Mouse (Mus musculus): ENCODE measurements around the gene Terf2ip. TPM values are rescaled to one million over a fixed set of nuclear protein-coding genes. Genes with fewer than 3 reads are reported as not detected.

Gene Terf2ip
- polyA plus RNA-seq, 1 experiment from 2014 or later = 22.1 TPM

DNA sequence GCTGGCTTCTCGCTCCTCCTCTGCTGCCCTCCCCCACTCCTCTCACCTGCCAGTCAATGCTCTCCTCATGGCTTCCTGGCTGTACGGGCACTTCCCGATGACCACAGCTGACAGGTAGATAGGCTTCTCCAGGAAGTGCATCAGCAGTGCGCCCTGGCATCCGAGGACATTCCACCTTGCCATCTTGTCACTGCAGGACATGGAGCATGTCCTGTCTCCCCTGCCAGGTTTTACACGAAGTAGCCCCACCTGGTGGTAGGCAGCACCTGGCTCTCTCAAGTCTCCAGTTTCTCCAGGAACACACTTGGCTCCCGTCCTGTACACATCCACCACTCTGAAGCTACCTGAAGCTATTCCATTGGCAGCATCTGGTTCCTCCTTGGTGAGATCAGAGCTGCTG is 29.1 kb upstream of the Terf2ip start:
- 76% methylated on average over 7 of the region's 7 CpGs for WGBS
- DNase-seq (ENCODE audit: low spot score) = no peak
- H3K36me3 ChIP-seq = peaks cover 75% of the 10 kb centered on the region
- no peak overlapping the region for H3K4me3 ChIP-seq
- no peaks in the 10 kb centered on the region for H3K27me3 ChIP-seq (ENCODE audit: insufficient read depth, poor library complexity, severe bottlenecking)
- no peak overlapping the region for H3K27ac ChIP-seq
- no peaks in the 10 kb centered on the region for H3K9me3 ChIP-seq
- H3K4me1 ChIP-seq = peaks cover 8% of the 10 kb centered on the region; the same call in 1 of the 2 replicates

DNA sequence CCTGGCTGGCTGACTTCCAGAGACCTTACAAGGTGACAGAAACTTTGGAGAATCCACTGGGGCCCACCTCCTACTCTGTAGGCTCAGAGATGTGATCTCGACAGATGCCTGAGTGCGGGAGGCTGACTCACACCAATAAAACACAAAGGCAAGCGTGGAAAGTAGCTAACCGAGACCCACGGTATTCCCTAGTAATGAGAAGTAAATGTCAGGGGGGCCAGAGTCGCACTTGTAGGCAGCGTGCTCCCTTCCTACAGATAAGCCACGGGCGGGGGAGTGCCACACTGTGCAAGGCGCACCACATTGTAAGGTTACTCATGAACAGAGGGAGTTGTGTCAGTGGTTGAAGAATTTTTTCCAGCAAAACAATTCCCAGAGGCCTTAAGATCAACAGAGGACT is 26.7 kb upstream of the Terf2ip start:
- 51% methylated on average over 10 of the region's 10 CpGs for WGBS
- Histone ChIP-seq H3K9me3 (no peaks in the 10 kb centered on the region), H3K4me3 (no peak overlapping the region), H3K36me3 (peaks cover 78% of the 10 kb centered on the region), H3K27me3 (ENCODE audit: insufficient read depth, poor library complexity, severe bottlenecking) (no peaks in the 10 kb centered on the region), H3K4me1 (peaks cover 8% of the 10 kb centered on the region; the same call in 1 of the 2 replicates), H3K27ac (no peak overlapping the region)
- DNase-seq (ENCODE audit: low spot score) = no peak

DNA sequence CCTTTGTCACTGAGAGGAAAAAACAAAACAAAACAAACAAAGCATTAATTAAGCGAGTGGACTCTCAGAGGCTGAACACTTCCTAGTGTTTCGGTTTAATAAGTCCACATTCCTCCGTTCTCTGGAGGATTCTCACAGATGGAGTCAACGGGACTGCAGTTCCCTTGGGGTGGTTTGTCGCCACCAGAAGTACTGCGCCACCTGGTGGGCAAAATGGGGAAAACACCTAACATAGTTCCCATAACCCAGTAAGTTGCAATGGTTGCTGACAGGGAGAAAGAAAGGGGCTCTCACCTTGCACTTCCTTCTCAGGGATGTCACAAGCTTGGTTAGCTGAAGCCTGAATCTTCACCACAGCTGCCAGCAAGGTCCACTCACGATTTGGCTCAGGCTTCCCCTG is 21.3 kb upstream of the Terf2ip start:
- Histone ChIP-seq H3K27ac (no peak overlapping the region), H3K9me3 (no peaks in the 10 kb centered on the region), H3K36me3 (peaks cover 62% of the 10 kb centered on the region), H3K27me3 (ENCODE audit: insufficient read depth, poor library complexity, severe bottlenecking) (no peaks in the 10 kb centered on the region), H3K4me3 (no peak overlapping the region), H3K4me1 (0 out of 2 replicates have a peak, but pooled peaks cover 10% of the 10 kb centered on the region)
- peak; percentile 83 for DNase-seq (ENCODE audit: low spot score)
- WGBS = 27% methylated on average over 7 of the region's 7 CpGs

DNA sequence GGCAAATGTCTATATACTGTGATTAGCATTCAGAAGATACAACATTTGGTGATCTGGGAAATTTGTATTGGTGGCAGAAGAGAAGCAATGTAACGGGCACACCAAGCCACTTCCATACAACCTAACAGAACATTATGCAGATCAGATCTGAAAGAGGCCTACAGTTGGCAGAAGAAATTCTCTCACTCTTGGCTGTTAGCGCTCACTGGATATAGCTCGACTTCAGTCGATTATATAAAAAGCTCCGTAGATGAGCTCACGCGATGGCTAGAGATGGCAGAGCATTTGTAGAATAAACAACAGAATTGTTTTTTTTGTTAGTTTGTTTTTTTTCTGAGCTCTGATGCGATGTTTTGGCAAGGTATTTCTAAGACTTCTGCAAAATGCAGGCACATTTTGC is 19.9 kb upstream of the Terf2ip start:
- Histone ChIP-seq H3K4me1 (0 out of 2 replicates have a peak, but pooled peaks cover 10% of the 10 kb centered on the region), H3K4me3 (peak overlapping the region; percentile 89), H3K9me3 (no peaks in the 10 kb centered on the region), H3K36me3 (peaks cover 63% of the 10 kb centered on the region), H3K27ac (peak overlapping the region; percentile 90; the same call in 1 of the 2 replicates), H3K27me3 (ENCODE audit: insufficient read depth, poor library complexity, severe bottlenecking) (no peaks in the 10 kb centered on the region)
- DNase-seq (ENCODE audit: low spot score) = no peak
- 63% methylated on average over 8 of the region's 8 CpGs for WGBS

DNA sequence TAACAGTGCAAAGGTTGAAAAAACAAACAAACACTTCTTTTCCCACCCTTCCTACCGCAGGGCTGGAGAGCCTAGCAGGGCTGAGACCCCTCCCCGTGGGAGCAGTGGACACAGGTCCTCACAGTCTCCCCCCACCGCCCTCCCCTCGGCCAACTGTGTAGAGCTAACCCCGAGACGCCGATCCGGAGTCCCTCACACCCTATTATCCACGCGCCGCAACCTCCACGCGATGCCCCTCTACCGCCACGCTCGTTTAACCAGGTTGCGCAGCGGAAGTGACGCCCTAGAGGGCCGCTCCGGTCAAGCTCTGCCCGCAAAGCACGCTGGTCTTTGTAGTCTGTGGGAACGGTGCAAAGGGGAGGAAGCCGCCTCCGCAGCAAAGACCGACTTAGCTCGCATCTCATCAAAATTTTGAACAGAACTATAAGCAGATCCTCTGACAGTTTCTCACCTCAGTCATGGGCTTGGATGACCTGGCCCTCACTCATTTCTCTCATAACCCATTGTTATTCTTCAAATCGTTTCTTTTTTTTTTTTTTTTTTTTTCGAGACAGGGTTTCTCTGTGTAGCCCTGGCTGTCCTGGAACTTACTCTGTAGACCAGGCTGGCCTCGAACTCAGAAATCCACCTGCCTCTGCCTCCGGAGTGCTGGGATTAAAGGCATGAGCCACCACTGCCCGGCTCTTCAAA is 19.0 kb upstream of the Terf2ip start, which contains the start of gene Adat1:
TSS of gene Adat1 (minus strand) at position 290 of the 690 bp plus-strand sequence.
- peak within 1 kb of the TSS; percentile 90 for H3K27ac ChIP-seq
- H3K27me3 ChIP-seq (ENCODE audit: insufficient read depth, poor library complexity, severe bottlenecking) = no peaks in the 10 kb centered on the region
- peaks cover 65% of the 10 kb centered on the region for H3K36me3 ChIP-seq
- WGBS = 5% methylated on average over 33 of the region's 33 CpGs
- H3K9me3 ChIP-seq = no peaks in the 10 kb centered on the region
- DNase-seq (ENCODE audit: low spot score) = peak; percentile 96
- H3K4me1 ChIP-seq = 0 out of 2 replicates have a peak, but pooled peaks cover 10% of the 10 kb centered on the region
- H3K4me3 ChIP-seq = peak within 1 kb of the TSS; percentile 89

DNA sequence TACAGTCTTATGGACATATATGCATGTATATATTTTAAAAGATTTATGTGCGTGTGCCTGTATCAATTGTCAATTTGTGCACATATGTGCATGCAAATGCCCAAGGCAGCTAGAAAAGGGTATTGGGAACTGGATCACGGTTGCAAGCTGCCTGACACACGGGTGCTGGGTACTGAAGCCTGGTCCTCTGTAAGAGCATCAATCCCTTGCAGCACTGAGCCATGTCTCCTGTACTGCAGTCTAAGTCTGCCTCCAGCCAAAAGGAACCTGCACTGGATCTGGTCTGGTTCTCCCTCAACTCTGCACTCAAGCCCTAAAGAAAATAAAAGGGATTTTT is 18.5 kb upstream of the Terf2ip start:
- WGBS = 76% methylated on average over 3 of the region's 3 CpGs
- H3K9me3 ChIP-seq = no peaks in the 10 kb centered on the region
- H3K36me3 ChIP-seq = peaks cover 65% of the 10 kb centered on the region
- DNase-seq (ENCODE audit: low spot score) = no peak
- H3K4me3 ChIP-seq = no peak overlapping the region
- 0 out of 2 replicates have a peak, but pooled peaks cover 10% of the 10 kb centered on the region for H3K4me1 ChIP-seq
- no peak overlapping the region for H3K27ac ChIP-seq
- no peaks in the 10 kb centered on the region for H3K27me3 ChIP-seq (ENCODE audit: insufficient read depth, poor library complexity, severe bottlenecking)

DNA sequence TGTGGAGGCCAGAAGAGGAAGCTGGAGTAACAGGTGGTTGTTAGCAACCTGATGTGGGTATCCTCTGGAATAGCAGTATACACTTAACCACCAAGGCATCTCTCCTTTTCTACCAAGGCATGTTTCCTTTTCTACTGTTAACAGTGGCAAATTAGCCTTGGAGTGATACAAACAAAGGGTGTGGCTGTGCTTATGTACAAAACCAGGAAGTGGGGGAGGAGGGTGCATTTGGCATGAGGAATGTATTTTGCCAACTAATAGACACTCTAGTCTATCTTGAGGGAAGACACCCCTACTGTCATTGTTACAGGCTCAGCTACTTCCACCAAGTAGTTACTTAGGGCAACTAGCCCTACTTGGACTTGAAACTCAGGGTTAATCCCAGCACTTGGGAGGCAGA is 6.4 kb upstream of the Terf2ip start:
- Histone ChIP-seq H3K4me1 (0 out of 2 replicates have a peak, but pooled peaks cover 2% of the 10 kb centered on the region), H3K27ac (no peak overlapping the region), H3K4me3 (no peak overlapping the region), H3K9me3 (no peaks in the 10 kb centered on the region), H3K36me3 (peaks cover 74% of the 10 kb centered on the region), H3K27me3 (ENCODE audit: insufficient read depth, poor library complexity, severe bottlenecking) (no peaks in the 10 kb centered on the region)
- DNase-seq (ENCODE audit: low spot score) = no peak

DNA sequence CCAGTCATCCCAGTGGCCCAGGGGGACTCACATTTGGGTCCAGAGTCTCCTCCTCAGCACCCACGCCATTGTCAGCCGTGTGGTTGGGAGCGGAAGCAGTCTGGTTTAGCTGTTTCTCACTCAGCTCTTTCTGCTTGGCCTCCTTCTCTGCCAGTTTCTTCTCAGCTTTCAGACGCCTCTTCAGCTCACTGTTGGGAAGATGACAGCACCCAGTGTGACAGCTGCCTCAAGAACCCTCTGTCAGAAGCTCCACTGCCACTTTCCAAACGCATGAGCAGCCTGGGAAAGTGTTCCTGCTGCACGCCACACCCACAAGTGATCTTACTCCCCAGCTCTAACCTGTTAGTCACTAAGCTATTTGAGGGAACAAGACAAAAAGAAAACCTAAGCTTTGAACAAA is 5.6 kb upstream of the Terf2ip start:
- Histone ChIP-seq H3K4me3 (no peak overlapping the region), H3K27me3 (ENCODE audit: insufficient read depth, poor library complexity, severe bottlenecking) (no peaks in the 10 kb centered on the region), H3K36me3 (peaks cover 66% of the 10 kb centered on the region), H3K9me3 (no peaks in the 10 kb centered on the region), H3K4me1 (peaks cover 6% of the 10 kb centered on the region), H3K27ac (no peak overlapping the region)
- 85% methylated on average over 6 of the region's 6 CpGs for WGBS
- no peak for DNase-seq (ENCODE audit: low spot score)

DNA sequence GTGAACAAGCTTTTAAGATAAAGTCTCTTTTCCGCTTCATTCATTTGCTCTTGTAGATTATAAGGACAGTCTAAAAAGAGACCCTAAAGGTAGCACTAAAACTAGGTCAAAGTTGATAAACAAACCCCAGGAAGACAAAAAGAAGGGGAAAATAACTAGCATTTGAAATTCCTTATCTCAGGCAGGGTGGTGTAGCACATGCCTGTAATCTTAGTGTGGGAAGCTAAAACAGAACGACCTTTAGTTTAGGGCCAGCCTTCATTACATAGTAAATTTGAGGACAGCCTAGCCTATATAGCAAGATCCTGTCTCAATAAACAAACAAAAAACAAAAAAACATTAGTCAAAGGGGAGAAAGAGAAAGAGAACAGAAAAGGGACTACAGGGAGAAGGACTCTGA is 3.5 kb upstream of the Terf2ip start:
- Histone ChIP-seq H3K4me1 (peaks cover 12% of the 10 kb centered on the region), H3K36me3 (peaks cover 45% of the 10 kb centered on the region), H3K4me3 (no peak overlapping the region), H3K27me3 (ENCODE audit: insufficient read depth, poor library complexity, severe bottlenecking) (no peaks in the 10 kb centered on the region), H3K9me3 (no peaks in the 10 kb centered on the region), H3K27ac (no peak overlapping the region)
- DNase-seq (ENCODE audit: low spot score) = no peak
- 91% methylated on average over 2 of the region's 2 CpGs for WGBS

DNA sequence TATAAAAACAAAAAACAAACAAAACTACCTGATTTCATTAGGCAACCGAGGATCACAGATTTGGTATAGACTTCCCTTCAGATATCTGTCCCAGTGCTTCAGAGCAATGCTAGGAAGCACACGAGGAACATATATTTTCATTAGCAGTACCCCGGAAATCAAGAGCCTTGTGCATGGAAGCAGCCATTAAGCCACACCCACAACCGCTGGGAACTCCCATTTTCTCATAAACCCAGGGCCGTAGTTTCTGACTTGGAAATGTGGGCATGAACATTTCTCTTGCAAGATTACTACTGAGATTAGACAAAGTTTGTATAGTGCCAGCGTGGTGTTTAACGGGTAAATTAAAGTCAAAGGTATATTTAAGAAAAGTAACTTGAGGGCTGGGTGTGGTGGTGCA is 1.6 kb upstream of the Terf2ip start:
- H3K27me3 ChIP-seq (ENCODE audit: insufficient read depth, poor library complexity, severe bottlenecking) = no peaks in the 10 kb centered on the region
- DNase-seq (ENCODE audit: low spot score) = no peak
- no peak overlapping the region for H3K27ac ChIP-seq
- no peaks in the 10 kb centered on the region for H3K9me3 ChIP-seq
- WGBS = 90% methylated on average over 7 of the region's 7 CpGs
- H3K4me1 ChIP-seq = peaks cover 19% of the 10 kb centered on the region
- H3K36me3 ChIP-seq = peaks cover 27% of the 10 kb centered on the region
- no peak overlapping the region for H3K4me3 ChIP-seq

DNA sequence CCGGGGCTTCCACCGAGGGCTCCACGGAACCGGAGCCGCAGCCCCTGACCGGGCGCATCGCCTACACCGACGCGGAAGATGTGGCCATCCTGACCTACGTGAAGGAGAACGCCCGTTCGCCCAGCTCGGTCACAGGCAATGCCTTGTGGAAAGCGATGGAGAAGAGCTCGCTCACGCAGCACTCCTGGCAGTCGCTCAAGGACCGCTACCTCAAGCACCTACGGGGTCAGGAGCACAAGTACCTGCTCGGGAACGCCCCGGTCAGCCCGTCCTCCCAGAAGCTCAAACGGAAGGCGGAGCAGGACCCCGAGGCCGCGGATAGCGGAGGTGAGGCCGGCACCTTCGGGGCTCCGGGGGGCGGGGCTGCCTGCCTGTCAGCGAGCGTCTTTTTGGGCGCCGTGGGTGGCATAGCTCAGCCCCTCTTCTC is 631 bp downstream of the Terf2ip start:
- WGBS = under 1% methylated on average over 40 of the region's 40 CpGs
- H3K9me3 ChIP-seq = no peaks in the 10 kb centered on the region
- H3K4me1 ChIP-seq = peaks cover 19% of the 10 kb centered on the region
- H3K27me3 ChIP-seq (ENCODE audit: insufficient read depth, poor library complexity, severe bottlenecking) = no peaks in the 10 kb centered on the region
- DNase-seq (ENCODE audit: low spot score) = peak; percentile 80
- H3K4me3 ChIP-seq = peak overlapping the region; percentile 75
- H3K36me3 ChIP-seq = peaks cover 18% of the 10 kb centered on the region
- peak overlapping the region; percentile 87 for H3K27ac ChIP-seq

DNA sequence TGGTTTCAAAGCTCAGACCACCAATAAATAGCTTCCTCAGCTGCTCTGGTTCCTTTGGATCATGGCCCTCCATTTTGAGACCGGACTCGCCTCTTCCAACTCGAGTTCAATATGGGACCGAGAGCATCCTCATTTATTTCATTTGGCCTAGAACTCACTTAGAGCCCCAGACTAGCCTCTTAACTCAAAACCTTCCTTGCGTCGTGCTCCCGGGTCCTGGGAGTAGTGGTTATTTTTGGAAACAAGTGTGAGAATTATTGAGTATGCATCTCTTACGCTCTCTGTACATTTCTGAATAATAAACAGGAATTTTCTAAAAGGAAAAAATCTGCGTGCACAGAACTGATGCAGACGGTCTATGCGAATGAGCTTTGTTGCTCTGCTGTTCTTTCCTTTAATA is 3.7 kb downstream of the Terf2ip start, which contains the start of gene Gm6793:
TSS of gene Gm6793 (minus strand) at position 101 of the 400 bp plus-strand sequence.
- no peak within 1 kb of the TSS for H3K4me3 ChIP-seq
- no peaks in the 10 kb centered on the region for H3K27me3 ChIP-seq (ENCODE audit: insufficient read depth, poor library complexity, severe bottlenecking)
- H3K27ac ChIP-seq = no peak within 1 kb of the TSS
- DNase-seq (ENCODE audit: low spot score) = no peak
- peaks cover 33% of the 10 kb centered on the region for H3K36me3 ChIP-seq
- no peaks in the 10 kb centered on the region for H3K9me3 ChIP-seq
- H3K4me1 ChIP-seq = peaks cover 17% of the 10 kb centered on the region
- 90% methylated on average over 11 of the region's 11 CpGs for WGBS

DNA sequence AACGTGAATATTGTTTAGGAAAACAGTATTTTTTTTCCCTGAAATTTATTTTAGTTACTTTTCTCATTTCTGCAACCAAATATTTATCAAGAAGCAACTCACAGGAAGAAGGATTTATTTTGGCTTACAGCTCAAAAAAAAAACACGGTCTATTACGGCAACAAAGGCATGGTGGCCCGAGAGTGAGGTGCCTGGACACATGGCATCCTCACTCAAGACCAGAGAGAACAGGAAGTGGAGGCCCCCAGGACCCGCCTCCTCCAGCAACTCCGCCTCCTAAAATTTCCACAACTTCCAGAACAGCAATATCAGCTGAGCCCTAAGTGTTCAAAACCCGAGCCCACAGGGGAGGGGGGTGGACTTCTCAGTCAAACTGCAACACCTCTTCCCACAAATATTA is 18.3 kb downstream of the Terf2ip start:
- Histone ChIP-seq H3K36me3 (no peaks in the 10 kb centered on the region), H3K4me1 (peaks cover 5% of the 10 kb centered on the region; the same call in 1 of the 2 replicates), H3K27me3 (ENCODE audit: insufficient read depth, poor library complexity, severe bottlenecking) (no peaks in the 10 kb centered on the region), H3K4me3 (no peak overlapping the region), H3K27ac (no peak overlapping the region), H3K9me3 (no peaks in the 10 kb centered on the region)
- DNase-seq (ENCODE audit: low spot score) = no peak
- 83% methylated on average over 7 of the region's 7 CpGs for WGBS
